Mouse (Mus musculus) ES-Bruce4 (cell line): Measurements from ENCODE around the gene Gtf3c6. TPM values are rescaled to one million over a fixed set of nuclear protein-coding genes. Genes with fewer than 3 reads are reported as not detected.
"Not testable (repeated sequence)": the region's sequence is repeated elsewhere in the genome, so short reads cannot be mapped to it uniquely, and the experiment has no call there.

Experiments
- H3K27ac ChIP-seq: 2 replicates; pipeline ENCODE4 v1.5.1; 2012; ENCODE audit warnings: low read length, inconsistent platforms; ENCODE audit not compliant: insufficient read depth
- H3K27me3 ChIP-seq: 2 replicates; pipeline ENCODE4 v1.6.1; 2012; ENCODE audit warnings: mild to moderate bottlenecking, low read length, inconsistent platforms; ENCODE audit not compliant: control insufficient read depth, poor library complexity, insufficient read depth, severe bottlenecking
- H3K36me3 ChIP-seq: 2 replicates; pipeline ENCODE4 v1.6.1; 2012; ENCODE audit warnings: inconsistent platforms, mild to moderate bottlenecking, low read length, moderate library complexity; ENCODE audit not compliant: control insufficient read depth, poor library complexity, insufficient read depth, severe bottlenecking
- H3K4me1 ChIP-seq: one replicate; pipeline ENCODE4 v1.8.1; 2011; ENCODE audit warnings: low read length; ENCODE audit not compliant: control insufficient read depth, insufficient read depth
- H3K4me3 ChIP-seq: 2 replicates; pipeline ENCODE4 v1.5.1; 2011; ENCODE audit warnings: low read depth, mild to moderate bottlenecking, low read length
- H3K9ac ChIP-seq: 2 replicates; pipeline ENCODE4 v1.6.1; 2012; ENCODE audit warnings: low read depth, mild to moderate bottlenecking, inconsistent platforms; ENCODE audit not compliant: poor library complexity, severe bottlenecking
- H3K9me3 ChIP-seq: replicated peaks from 2 replicates; pipeline ENCODE4 v1.6.1; 2012; ENCODE audit warnings: mild to moderate bottlenecking, low read length, inconsistent platforms; ENCODE audit not compliant: control insufficient read depth, poor library complexity, insufficient read depth, severe bottlenecking
- CTCF ChIP-seq: IDR thresholded peaks from one replicate; pipeline ENCODE4 v1.8.1; 2011; ENCODE audit warnings: low read depth, low read length
- EP300 ChIP-seq: IDR thresholded peaks from 2 replicates; pipeline ENCODE4 v1.6.1; 2011; ENCODE audit warnings: low read depth, low read length; ENCODE audit not compliant: insufficient read depth
- POLR2A ChIP-seq: IDR thresholded peaks from one replicate; pipeline ENCODE4 v1.8.1; 2011; ENCODE audit warnings: low read length; ENCODE audit not compliant: insufficient read depth
- polyA plus RNA-seq: library from polyadenylated mRNA; stranded (reverse); fragments of >200 nt; gene quantifications from 2 replicates; pipeline ENCODE4 v1.2.4, GENCODE M21; 2011; ENCODE audit warnings: low read depth; ENCODE audit not compliant: missing spikeins, insufficient read depth, insufficient read length

Gene Gtf3c6
- polyA plus RNA-seq = 42.3 and 44.7 TPM in 2 replicates

- peak within 1 kb of the TSS; percentile 93 for H3K9ac ChIP-seq
- H3K36me3 ChIP-seq = peaks cover 13% of the 10 kb centered on the region
- TF ChIP-seq EP300 (no peak), POLR2A (peak; percentile 89)
- H3K4me1 ChIP-seq = peaks cover 3% of the 10 kb centered on the region
- H3K4me3 ChIP-seq = peak within 1 kb of the TSS; percentile 91
- H3K27me3 ChIP-seq = no peaks in the 10 kb centered on the region
- H3K9me3 ChIP-seq = no peaks in the 10 kb centered on the region
- H3K27ac ChIP-seq = peak within 1 kb of the TSS; percentile 98
Observed at GRCm38 (mm10) chr10:40257414-40258255, at the start of gene Gtf3c6. TSS of gene Gtf3c6 (minus strand) at chr10:40258108.

GRCm38 (mm10) chr10:40305989-40306388 is 48.1 kb upstream of the Gtf3c6 start:
- no peak for TF ChIP-seq CTCF
- TF ChIP-seq POLR2A = no peak
- no peak for TF ChIP-seq EP300

GRCm38 (mm10) chr10:40302140-40302985 is 44.5 kb upstream of the Gtf3c6 start, which contains the start of gene Amd1:
TSS of gene Amd1 (minus strand) at chr10:40302186.
- Histone ChIP-seq H3K4me3 (peak within 1 kb of the TSS; percentile 97), H3K36me3 (peaks cover 11% of the 10 kb centered on the region), H3K9me3 (peaks cover 5% of the 10 kb centered on the region; the same call in 1 of the 2 replicates), H3K9ac (peak within 1 kb of the TSS; percentile 97), H3K4me1 (no peaks in the 10 kb centered on the region), H3K27ac (peak within 1 kb of the TSS; percentile 46), H3K27me3 (no peaks in the 10 kb centered on the region)
- TF ChIP-seq EP300 (no peak), POLR2A (peak; percentile 60), CTCF (no peak)

More at GRCm38 (mm10) chr10:40305989-40306388, 48.1 kb upstream of the Gtf3c6 start:
- no peaks in the 10 kb centered on the region for H3K36me3 ChIP-seq
- H3K27me3 ChIP-seq = no peaks in the 10 kb centered on the region
- H3K4me3 ChIP-seq = no peak overlapping the region
- no peak overlapping the region for H3K27ac ChIP-seq
- peaks cover 4% of the 10 kb centered on the region for H3K4me1 ChIP-seq
- peaks cover 5% of the 10 kb centered on the region; the same call in 1 of the 2 replicates for H3K9me3 ChIP-seq
- no peak overlapping the region for H3K9ac ChIP-seq

DNA sequence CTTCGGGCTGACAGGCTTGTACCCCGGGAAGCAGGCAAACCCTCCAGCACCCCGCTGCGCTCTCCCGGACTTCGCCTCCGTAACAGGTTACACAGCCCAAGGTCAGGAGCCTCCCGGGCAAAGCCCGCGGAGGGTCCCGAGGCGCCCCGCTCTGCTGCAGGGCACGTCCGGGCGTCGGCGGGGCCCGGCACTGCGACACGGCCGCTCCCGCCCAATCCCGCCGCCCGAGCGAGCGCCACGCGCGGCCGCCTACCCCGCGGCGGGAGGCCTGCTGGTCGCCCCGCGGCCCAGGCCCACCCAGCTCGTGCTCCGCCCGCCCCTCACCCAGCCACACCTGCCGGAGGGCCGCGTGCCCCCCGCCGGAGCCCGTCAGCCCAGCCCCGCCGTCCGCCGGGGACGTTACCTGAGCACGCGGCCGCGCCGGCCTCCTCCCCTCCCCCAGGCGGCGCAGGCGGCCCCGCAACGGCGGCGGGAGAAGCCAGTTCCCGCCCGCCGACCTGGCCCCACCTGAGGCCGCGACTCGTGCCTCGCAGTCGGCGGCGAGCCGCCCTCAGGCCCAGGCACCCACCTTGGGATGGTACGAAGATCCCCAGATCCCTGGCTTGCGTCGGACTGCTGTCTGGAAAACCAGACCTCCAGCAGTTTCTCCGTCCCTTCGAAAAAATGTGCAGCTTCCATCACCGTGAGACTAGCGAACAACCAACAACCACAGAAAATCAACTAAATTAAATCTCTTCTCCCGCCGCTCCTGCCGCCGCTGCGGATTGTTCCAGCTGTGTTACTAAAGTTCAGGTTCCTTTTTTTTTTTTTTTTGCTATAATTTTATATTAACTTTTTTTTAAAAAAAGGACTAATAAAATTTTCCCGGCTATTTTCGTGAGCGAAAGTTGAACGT is 43.5 kb upstream of the Gtf3c6 start:
- peaks cover 11% of the 10 kb centered on the region for H3K36me3 ChIP-seq
- H3K4me3 ChIP-seq = peak overlapping the region; percentile 97
- H3K27me3 ChIP-seq, H3K9me3 ChIP-seq, H3K4me1 ChIP-seq: not testable (repeated sequence)
- H3K9ac ChIP-seq = peak overlapping the region; percentile 97
- peak overlapping the region; percentile 46 for H3K27ac ChIP-seq

DNA sequence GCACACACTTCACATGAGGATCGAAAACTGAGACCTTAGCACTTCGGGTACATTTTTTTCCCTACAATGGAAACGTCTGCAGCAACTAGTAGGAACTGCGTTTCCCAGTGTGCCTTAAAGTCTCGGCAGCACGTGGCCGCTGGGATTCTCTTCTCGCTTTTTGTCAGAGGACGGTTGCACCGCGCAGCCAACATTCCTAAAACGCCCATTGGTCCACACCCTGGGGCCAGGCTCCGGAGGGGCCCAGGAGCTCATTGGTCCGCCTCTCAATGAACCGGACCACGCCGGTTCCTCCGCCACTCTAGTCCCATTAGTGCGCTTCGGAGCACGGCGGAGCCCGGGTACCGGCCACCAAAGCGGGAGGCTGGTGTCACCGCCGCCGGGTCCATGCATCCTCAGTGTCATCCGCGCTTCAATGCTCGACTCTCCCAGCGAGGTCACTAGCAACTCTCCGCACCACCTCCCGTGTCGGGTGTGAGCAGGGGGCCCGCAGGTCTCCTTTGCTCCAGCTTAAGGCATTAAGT is 42.8 kb upstream of the Gtf3c6 start:
- no peak for TF ChIP-seq CTCF
- peak; percentile 55 for TF ChIP-seq POLR2A
- Histone ChIP-seq H3K27me3 (no peaks in the 10 kb centered on the region), H3K9me3 (no peaks in the 10 kb centered on the region)

More for the DNA sequence above, 42.8 kb upstream of the Gtf3c6 start:
- Histone ChIP-seq H3K4me3 (peak overlapping the region; percentile 97), H3K27ac (peak overlapping the region; percentile 46), H3K36me3 (peaks cover 11% of the 10 kb centered on the region), H3K4me1 (no peaks in the 10 kb centered on the region), H3K9ac (peak overlapping the region; percentile 97)
